Mouse (Mus musculus) ES-Bruce4 (cell line): Measurements from ENCODE around the gene Vash1. TPM values are rescaled to one million over a fixed set of nuclear protein-coding genes. Genes with fewer than 3 reads are reported as not detected.

Experiments
- H3K27ac ChIP-seq: 2 replicates; pipeline ENCODE4 v1.5.1; 2012; ENCODE audit warnings: low read length, inconsistent platforms; ENCODE audit not compliant: insufficient read depth
- H3K27me3 ChIP-seq: 2 replicates; pipeline ENCODE4 v1.6.1; 2012; ENCODE audit warnings: mild to moderate bottlenecking, low read length, inconsistent platforms; ENCODE audit not compliant: control insufficient read depth, poor library complexity, insufficient read depth, severe bottlenecking
- H3K36me3 ChIP-seq: 2 replicates; pipeline ENCODE4 v1.6.1; 2012; ENCODE audit warnings: inconsistent platforms, mild to moderate bottlenecking, low read length, moderate library complexity; ENCODE audit not compliant: control insufficient read depth, poor library complexity, insufficient read depth, severe bottlenecking
- H3K4me1 ChIP-seq: one replicate; pipeline ENCODE4 v1.8.1; 2011; ENCODE audit warnings: low read length; ENCODE audit not compliant: control insufficient read depth, insufficient read depth
- H3K4me3 ChIP-seq: 2 replicates; pipeline ENCODE4 v1.5.1; 2011; ENCODE audit warnings: low read depth, mild to moderate bottlenecking, low read length
- H3K9ac ChIP-seq: 2 replicates; pipeline ENCODE4 v1.6.1; 2012; ENCODE audit warnings: low read depth, mild to moderate bottlenecking, inconsistent platforms; ENCODE audit not compliant: poor library complexity, severe bottlenecking
- H3K9me3 ChIP-seq: replicated peaks from 2 replicates; pipeline ENCODE4 v1.6.1; 2012; ENCODE audit warnings: mild to moderate bottlenecking, low read length, inconsistent platforms; ENCODE audit not compliant: control insufficient read depth, poor library complexity, insufficient read depth, severe bottlenecking
- CTCF ChIP-seq: IDR thresholded peaks from one replicate; pipeline ENCODE4 v1.8.1; 2011; ENCODE audit warnings: low read depth, low read length
- EP300 ChIP-seq: IDR thresholded peaks from 2 replicates; pipeline ENCODE4 v1.6.1; 2011; ENCODE audit warnings: low read depth, low read length; ENCODE audit not compliant: insufficient read depth
- POLR2A ChIP-seq: IDR thresholded peaks from one replicate; pipeline ENCODE4 v1.8.1; 2011; ENCODE audit warnings: low read length; ENCODE audit not compliant: insufficient read depth
- polyA plus RNA-seq: library from polyadenylated mRNA; stranded (reverse); fragments of >200 nt; gene quantifications from 2 replicates; pipeline ENCODE4 v1.2.4, GENCODE M21; 2011; ENCODE audit warnings: low read depth; ENCODE audit not compliant: missing spikeins, insufficient read depth, insufficient read length

The Vash1 gene
- polyA plus RNA-seq, 1 experiment: 5.2 TPM

- Histone ChIP-seq H3K4me1 (peaks cover 16% of the 10 kb centered on the region), H3K9me3 (0 out of 2 replicates have a peak, but pooled peaks cover 1% of the 10 kb centered on the region), H3K27me3 (no peaks in the 10 kb centered on the region), H3K9ac (no peak overlapping the region), H3K27ac (no peak overlapping the region), H3K4me3 (no peak overlapping the region), H3K36me3 (no peaks in the 10 kb centered on the region)
- TF ChIP-seq CTCF: no peak
- no peak for TF ChIP-seq POLR2A
- TF ChIP-seq EP300: no peak
These were observed 14.2 kb downstream of the Vash1 start for GRCm38 (mm10) chr12:86692471-86693356.

DNA sequence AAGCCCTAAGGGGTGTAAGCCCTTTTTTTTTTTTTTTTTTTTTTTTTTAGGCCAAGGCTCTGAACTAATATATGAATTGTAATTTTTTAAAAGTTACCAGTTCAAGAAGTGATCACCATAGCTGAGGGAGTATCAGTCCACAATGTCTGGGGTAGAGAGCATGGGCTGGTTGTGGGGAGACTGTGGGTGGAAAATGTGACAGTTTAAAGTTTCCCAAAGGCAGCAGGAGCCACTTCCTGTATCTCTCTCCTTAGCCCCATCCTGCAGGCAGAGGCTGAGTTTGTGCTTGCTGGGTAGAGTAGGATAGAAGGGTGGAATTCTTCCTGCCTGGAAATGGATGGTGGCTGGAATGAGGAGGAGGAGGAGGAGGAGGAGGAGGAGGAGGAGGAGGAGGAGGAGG lies 14.9 kb downstream of the Vash1 start:
- Histone ChIP-seq H3K9ac (no peak overlapping the region), H3K4me1 (peaks cover 14% of the 10 kb centered on the region), H3K27me3 (no peaks in the 10 kb centered on the region), H3K4me3 (no peak overlapping the region), H3K9me3 (0 out of 2 replicates have a peak, but pooled peaks cover 2% of the 10 kb centered on the region), H3K36me3 (no peaks in the 10 kb centered on the region), H3K27ac (no peak overlapping the region)
- TF ChIP-seq CTCF (no peak), EP300 (no peak), POLR2A (no peak)

GRCm38 (mm10) chr12:86694441-86694840 lies 15.9 kb downstream of the Vash1 start:
- no peaks in the 10 kb centered on the region for H3K27me3 ChIP-seq
- no peak overlapping the region for H3K9ac ChIP-seq
- H3K4me3 ChIP-seq: no peak overlapping the region
- TF ChIP-seq POLR2A (no peak), EP300 (no peak), CTCF (no peak)
- 0 out of 2 replicates have a peak, but pooled peaks cover 2% of the 10 kb centered on the region for H3K9me3 ChIP-seq
- H3K36me3 ChIP-seq: no peaks in the 10 kb centered on the region
- no peak overlapping the region for H3K27ac ChIP-seq
- H3K4me1 ChIP-seq: peaks cover 6% of the 10 kb centered on the region

DNA sequence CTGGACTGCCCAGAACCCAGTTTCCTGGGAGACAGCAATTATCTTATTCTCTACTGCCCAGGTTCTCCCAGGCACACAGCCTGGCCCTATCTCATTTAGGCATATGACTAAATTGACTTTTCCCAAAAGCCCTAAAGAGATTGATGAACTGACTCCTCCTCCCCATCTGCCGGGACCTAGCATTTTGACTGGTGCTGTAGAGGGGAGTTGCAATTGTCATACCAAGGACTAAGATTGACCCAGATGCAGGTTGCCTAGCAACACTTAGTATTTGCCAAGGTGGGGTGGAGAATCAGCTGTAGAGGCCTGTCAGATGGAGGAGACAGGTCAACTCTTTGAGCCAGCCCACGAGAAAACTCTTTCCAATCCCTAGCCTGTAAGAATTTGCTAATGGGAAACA lies 19.5 kb downstream of the Vash1 start:
- Histone ChIP-seq H3K9me3 (0 out of 2 replicates have a peak, but pooled peaks cover 2% of the 10 kb centered on the region), H3K27me3 (no peaks in the 10 kb centered on the region), H3K9ac (no peak overlapping the region), H3K4me3 (no peak overlapping the region), H3K36me3 (no peaks in the 10 kb centered on the region), H3K4me1 (no peaks in the 10 kb centered on the region), H3K27ac (no peak overlapping the region)
- no peak for TF ChIP-seq CTCF
- TF ChIP-seq POLR2A: no peak
- TF ChIP-seq EP300: no peak

DNA sequence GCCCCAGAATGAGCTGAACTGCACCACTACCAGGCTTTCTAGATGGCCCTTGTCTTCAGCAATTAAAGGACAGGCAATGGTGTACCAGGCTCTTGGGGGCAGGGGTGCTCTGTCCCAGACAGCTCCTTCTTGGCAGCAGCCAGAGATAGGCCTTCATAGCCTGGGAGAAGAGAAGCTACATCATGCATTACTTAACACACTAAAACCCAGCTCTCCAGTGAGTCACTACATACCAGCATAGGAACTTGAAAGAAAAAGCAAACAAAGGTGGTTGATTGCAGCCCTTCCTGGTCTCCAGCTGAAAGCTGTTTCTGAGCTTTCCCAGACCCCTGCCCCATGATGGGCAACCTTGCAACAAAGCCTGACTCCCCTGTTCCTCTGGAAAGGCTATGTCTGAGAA lies 20.0 kb downstream of the Vash1 start:
- Histone ChIP-seq H3K27me3 (no peaks in the 10 kb centered on the region), H3K27ac (no peak overlapping the region), H3K4me1 (no peaks in the 10 kb centered on the region)

More for the DNA sequence above, 20.0 kb downstream of the Vash1 start:
- Histone ChIP-seq H3K9me3 (0 out of 2 replicates have a peak, but pooled peaks cover 2% of the 10 kb centered on the region), H3K9ac (no peak overlapping the region), H3K4me3 (no peak overlapping the region), H3K36me3 (no peaks in the 10 kb centered on the region)
- TF ChIP-seq EP300: no peak
- no peak for TF ChIP-seq POLR2A
- no peak for TF ChIP-seq CTCF
